Mouse (Mus musculus): Measurements from ENCODE around the gene Nox3.

GRCm38 (mm10) chr17:3696161-3696560 is at the start of gene Nox3:
- TF ChIP-seq CTCF (IDR thresholded peaks at IDR 0.05; ENCODE audit: low read depth): no peak
- TF ChIP-seq EP300 (IDR thresholded peaks at IDR 0.05; ENCODE audit: low read depth): no peak
